Mouse (Mus musculus): ENCODE results near the gene Commd1.

The Commd1 gene

DNA sequence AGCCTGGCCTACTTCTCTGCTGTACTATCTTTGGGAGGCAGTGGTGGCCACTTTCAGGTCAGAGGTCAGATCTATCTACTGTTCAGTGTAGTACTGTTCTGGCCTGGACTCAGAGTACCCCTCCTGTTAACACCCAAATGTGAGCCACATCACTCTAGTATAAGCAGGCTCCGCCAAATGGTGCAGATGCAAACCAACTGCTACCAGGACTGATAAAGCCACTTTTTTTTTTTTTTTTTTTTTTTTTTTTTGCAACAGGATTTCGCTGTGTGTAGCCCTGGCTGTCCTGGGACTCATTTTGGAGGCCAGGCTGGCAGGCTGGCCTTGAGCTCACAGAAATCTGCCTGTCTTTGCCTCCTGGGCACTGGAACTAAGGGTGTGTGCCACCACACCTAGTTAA lies 43.2 kb downstream of the Commd1 start:
- DNase-seq = no peak

DNA sequence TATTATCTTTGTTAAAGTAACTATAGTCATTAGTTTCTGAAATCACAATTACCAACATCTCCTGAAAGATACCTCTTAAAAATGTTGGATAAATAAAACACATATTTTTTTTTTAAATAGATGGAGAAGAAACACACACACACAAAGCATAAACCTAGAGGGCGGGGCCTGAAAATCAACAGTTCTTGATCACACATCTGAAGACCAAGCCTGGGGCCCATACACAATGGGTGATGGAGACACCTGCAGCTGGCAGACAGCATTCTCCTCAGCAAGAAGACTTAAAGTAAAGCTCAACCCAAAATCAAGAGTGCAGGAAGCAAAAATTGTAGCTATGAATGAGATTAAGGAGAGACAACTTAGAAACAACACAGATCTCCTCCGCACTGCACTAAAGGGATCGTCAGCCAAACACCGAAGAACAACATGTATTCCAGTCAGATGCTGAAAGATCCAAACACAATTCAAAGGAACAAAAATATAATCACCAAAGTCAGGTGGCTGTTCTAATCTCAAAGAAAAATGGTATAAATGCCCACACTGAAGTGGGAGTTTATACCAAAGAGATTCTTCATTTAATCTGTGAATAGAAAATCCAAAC lies 44.4 kb downstream of the Commd1 start:
- no peak for DNase-seq

GRCm38 (mm10) chr11:22936446-22937125 lies 45.6 kb downstream of the Commd1 start:
- no peak for DNase-seq

GRCm38 (mm10) chr11:22932167-22932566 lies 50.0 kb downstream of the Commd1 start:
- no peak for DNase-seq

DNA sequence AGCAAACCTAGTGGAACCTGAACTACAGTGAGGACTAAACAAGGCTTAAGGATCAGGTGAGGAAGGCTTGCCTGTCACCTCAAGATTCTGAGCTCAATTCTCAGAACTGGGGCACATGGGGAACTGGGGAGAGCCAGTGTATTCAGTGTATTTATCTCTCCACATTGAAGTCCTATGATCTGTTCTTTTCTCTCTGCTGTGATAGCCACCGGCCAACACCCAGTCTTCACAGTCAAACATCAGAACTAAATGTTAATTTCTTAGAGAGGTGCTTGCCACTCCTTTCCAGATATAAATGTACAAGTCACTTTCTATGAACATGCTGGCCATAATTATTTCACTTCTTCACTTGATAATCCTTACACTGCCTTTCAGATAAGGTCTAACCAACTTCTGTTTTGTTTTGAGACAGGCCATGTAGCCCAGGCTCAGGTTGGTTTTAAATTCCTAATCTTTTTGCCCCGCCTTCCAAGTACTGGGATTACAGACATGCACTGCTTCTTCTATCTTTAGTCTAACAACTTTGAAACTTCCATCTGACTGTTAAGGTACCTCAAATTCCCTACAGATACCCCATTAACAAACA lies 50.8 kb downstream of the Commd1 start:
- no peak for DNase-seq

DNA sequence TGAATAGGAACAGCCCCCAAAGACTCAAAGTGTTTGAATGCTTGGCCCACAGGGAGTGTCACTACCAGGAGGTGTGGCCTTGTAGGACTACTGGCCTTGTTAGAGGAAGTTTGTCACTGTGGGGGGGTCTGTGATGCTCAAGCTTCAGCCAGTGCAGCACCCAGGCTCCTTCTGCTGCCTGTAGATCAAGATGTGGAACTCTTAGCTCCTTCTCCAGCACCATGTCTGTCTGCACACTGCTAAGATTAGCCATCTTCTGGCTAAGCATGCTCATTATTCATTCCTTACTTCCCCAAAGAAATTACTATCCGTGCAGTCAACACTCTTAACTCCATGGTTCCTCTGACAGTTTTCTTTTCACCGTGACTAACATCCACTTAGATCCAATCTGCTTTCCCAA lies 52.1 kb downstream of the Commd1 start:
- DNase-seq = no peak

DNA sequence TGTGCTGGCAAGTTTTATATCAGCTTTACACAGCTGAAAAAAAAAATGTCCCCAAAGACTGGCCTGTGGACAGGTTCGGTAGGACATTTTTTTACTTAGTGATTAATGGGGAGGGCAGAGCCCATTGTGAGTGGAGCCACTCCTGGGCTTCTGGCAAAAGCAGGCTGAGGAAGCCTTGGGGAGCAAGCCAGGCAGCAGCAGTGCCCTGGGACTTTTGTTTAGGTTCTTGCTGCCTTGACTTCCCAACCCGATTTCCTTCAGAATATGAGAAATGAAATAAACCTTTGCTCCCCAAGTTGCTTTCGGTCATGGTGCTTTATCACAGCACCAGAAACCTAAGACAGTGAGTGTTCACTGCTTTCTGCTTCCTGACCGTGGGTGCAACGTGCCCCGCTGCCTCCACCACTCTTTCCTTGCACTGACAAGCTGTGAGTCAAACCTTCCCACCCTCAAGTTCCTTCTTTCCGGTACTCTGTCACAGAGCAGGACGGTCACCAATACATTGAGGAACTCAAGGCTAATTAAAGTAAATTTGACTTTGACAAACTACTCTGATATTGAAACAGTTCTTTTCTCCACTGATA lies 53.5 kb downstream of the Commd1 start:
- DNase-seq = no peak

DNA sequence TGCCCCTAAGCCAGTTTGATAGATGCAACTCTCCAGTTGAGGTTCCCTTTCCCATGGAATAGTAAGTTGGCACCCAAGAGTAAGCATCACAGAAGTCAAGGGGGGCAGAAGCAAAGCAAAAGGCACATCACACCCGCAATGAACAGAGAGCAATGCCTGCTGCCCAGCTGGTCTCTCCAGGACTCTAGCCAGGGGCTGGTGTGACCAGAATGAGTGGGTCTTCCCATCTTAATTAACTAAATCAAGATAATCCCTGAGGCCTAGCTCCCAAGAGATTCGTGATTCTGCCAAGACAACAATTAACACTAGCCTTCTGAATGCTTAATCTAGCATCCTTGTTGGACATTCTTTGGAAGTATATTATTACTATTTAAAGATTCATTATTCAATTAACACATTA lies 58.6 kb downstream of the Commd1 start:
- no peak for DNase-seq

DNA sequence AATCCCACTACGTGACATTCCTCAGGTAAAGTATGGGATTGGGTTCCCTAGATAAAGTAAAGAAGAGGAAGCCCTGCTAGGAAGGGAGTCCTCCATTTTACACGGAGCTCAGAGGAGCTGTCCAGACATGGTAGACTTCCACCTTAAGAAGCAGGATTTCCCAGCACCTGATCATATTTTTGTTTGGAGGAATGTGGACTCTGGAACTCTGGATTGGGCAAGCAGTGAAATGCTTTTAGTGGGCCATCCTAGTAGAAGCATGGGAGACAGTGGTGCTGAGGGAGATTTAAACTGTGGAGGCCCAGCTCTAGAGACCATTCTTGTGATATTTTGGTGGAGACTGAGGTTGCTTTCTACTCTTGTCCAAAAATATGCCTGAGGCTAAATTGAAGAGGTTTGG lies 59.6 kb downstream of the Commd1 start:
- no peak for DNase-seq

GRCm38 (mm10) chr11:22919336-22919735 lies 62.8 kb downstream of the Commd1 start:
- DNase-seq = no peak

GRCm38 (mm10) chr11:22917786-22918185 lies 64.4 kb downstream of the Commd1 start:
- no peak for DNase-seq

DNA sequence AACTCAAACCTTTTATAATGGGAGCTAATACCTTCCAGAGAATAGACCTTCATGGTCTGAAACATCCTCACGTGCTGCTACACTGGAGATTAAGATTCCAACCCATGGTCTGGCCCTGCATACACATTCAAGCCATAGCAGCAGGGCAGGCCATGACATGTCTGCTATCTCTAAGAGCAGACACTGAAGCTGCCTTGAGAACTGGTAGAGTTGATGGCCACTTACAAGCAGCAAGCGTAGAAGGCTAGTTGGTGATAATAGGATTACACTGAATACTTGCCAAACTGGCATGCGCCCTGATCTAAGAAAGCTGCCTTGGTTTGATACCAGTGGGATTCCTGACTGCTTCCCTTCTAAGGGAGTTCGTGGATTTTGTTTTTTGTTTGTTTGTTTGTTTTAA lies 68.4 kb downstream of the Commd1 start:
- DNase-seq = no peak

- no peak for DNase-seq
Observed at GRCm38 (mm10) chr11:22911831-22912230, 70.4 kb downstream of the Commd1 start.

DNA sequence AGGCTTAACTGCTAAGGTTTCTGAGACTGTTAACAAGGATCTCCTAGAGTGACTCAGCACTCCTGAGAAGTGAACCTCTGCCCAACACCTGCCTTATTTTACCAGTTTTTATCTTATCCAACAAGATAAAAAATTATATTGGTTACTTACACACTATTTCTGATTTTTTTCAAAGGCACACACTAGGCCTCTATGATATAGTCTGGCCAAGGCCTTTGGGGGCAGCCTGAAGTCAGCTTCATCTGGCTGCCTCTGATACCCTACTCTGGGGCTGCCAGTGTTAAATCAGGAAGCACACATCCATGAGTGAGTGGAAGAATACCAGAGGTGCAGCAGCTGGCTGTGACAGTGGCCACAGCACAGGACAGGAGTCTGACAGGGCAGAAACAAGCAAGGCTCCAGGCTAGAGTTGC lies 75.7 kb downstream of the Commd1 start:
- no peak for DNase-seq

DNA sequence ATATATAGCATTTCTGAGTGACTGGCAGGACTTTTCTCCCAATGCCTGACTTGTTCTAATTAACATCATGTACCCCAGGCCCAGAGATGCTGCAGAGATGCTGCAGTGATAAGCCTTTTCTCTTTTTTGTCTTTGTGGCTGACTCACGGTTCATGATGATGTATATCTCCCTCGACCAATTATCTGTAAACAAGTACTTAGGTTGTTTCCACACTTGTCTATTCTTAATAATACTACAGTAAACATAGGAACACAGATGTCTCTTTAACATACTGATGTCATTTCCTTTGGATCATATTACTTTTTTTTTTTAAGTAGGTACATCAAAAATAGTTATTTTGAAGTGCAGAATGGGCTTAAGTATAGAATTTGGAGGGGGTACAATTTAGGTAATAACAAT lies 79.3 kb downstream of the Commd1 start:
- no peak for DNase-seq

GRCm38 (mm10) chr11:22900041-22900440 lies 82.1 kb downstream of the Commd1 start:
- DNase-seq = no peak

GRCm38 (mm10) chr11:22897642-22898041 lies 84.5 kb downstream of the Commd1 start:
- no peak for DNase-seq

DNA sequence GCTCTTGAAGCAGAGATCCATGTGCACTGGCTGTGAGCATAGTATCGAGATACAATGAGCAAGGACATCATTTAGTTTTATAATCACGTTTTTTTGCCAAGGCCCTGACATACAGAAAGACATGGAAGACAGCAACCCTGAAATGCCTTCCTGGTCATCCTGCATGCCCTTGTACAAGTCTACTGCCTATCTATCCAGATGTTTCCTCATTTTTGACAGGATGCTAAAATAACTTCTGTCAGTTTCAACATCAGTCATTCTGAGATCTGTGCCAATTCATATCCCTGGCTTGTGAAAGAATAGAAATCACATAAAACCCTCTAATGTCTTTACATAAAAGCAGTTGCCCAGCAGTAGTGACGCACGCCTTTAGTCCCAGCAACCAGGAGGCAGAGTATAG lies 85.1 kb downstream of the Commd1 start:
- no peak for DNase-seq

- no peak for DNase-seq
Observed at GRCm38 (mm10) chr11:22893075-22893474, 89.1 kb downstream of the Commd1 start.

DNA sequence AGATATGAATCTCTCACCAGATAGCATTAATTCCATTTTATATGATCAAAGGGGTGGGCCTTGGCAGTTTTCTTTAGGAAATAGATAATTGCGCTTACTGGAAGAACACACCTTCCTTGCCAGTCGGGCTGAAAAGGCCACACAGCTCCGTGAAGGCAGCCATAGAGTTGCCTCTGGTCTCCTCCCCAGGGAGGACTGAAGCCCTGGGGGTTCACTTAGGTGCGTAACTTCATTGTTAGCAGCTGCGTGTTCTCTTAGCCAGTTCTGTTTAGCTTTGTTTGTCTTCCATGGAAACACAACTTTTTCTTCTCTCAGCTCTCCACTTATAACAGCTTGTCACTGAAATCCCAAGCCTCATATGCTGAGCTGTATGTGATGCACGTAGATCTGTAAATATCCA lies 89.7 kb downstream of the Commd1 start:
- DNase-seq = no peak

DNA sequence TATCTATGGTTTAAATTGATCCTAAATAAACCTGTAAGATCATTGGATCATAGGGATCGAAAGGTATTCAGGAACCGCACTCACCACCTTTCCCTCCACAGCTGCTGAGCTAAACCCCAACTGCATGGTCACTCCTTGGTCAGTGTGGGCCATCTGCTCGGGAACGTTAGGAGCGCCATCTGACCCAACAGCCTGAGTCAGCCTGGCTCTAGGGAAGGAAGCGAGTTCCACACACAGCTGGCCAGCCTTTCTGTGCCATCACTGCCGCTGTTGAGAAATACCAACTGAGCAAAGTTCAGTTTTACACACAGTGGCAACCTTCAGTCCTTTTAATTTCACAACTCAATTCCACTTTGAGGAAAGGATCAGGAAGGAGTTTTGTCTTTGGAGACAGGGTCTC lies 90.3 kb downstream of the Commd1 start:
- DNase-seq = peak; percentile 30 to 40

DNA sequence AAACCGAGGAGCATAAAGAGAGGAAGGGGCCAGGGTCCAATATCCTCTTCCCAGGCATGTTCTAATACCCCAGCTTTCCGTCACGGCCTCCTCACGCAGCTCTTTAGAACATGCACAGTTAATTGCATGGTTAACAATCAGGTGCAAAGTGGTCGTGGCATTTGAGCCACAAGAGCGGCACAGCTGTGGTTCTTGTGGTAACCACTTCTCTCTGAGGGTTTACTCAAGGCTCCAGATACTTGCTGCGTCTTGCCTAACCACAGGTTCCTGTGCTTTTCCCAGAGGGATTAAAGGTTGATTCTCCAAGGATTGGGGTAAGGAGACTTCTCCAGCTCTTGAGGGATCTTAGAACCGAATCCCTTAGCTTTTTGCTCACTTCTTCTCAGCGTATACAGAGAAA lies 90.9 kb downstream of the Commd1 start:
- DNase-seq = peak; percentile 24 to 43

GRCm38 (mm10) chr11:22889224-22889623 lies 93.0 kb downstream of the Commd1 start:
- no peak for DNase-seq

- no peak for DNase-seq
Observed at GRCm38 (mm10) chr11:22886991-22887390, 95.2 kb downstream of the Commd1 start.
